Mouse (Mus musculus): ENCODE data around the gene Mdfic.

DNA sequence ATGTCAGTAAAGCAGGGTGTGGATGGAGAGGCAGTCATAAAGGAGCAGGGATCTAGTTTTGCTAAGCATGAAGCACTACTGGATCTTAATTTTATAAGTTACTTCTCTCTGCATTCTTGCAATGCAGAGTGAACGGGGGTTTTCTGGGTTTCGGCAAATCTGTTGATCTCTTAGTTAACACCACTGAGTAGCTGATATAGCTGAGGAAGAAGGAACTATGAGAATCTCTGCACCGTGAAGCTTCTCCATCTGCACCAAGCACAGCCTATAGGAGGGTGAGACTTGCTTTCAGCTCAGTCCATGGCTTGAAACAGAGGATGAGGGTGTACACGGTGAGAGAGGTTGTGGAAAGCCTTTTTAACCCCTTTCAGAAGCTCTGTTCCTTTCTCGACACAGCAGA lies 29.6 kb downstream of the Mdfic start:
- TF ChIP-seq CTCF (IDR thresholded peaks at IDR 0.05; ENCODE audit: low read depth), result no peak
- TF ChIP-seq EP300 (IDR thresholded peaks at IDR 0.05; ENCODE audit: low read depth), result no peak
